Mouse (Mus musculus): ENCODE results near the gene Inpp5a.

The Inpp5a gene

GRCm38 (mm10) chr7:139388670-139389212, at the start of gene Inpp5a:
Inpp5a (plus strand) TSS chr7:139389109.
- peak; percentile 96 to 99 for DNase-seq (ENCODE audit: low read depth in 1 of 2, low spot score in 2 of 2)

DNA sequence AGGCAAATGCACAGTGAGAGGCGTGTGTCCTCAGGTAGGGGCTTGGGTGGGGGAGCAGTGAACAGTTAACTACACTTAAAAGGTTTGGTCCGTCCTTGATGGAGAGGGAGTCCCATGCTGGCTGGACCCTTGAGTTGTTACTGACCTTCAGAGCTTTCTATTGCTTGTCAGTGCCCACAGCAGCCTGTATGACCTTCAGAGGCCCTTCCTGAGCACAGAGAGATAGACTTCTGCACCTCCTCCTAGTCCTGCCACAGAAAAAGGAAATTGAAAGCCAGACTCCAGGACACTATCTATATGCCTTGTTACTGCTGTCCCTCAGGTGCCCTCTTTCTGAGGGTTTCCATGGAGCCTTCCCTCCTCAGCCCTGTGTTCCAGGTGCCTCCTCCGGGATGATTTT, 49.7 kb upstream of the Inpp5a start:
- DNase-seq (ENCODE audit: low read depth in 1 of 2, low spot score in 2 of 2): no peak

DNA sequence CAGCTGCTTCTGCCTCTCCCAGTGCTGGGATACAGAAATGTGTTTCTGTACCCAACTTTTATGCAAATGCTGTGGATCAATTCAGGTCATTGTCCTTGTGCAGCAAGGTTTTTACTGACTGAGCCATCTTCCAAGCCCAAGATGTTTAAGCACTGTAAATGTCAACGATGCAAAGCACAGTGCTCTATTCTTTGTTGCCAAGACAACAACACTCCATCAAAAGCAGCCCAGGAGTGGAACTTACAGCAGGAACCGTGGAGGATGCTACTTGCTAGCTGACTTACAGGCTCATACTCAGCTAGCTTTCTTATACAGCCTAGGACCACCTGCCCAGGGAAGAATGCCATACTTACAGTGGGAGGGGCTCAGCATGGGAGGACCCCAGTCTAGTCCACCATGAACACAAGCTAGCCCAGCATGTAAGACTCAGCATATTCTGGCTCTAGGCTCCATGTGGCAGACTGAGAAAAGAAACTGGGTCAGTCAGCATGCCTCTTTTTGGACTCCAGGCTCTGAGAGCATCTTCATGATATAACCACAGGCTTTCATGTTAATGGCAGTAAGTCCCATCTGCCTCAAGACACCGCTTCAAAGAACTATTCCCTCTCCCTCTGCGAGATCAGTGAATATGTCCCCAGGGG, 47.8 kb upstream of the Inpp5a start:
- no peak for DNase-seq (ENCODE audit: low read depth in 1 of 2, low spot score in 2 of 2)

GRCm38 (mm10) chr7:139342809-139343208, 46.1 kb upstream of the Inpp5a start:
- no peak for DNase-seq (ENCODE audit: low read depth in 1 of 2, low spot score in 2 of 2)

DNA sequence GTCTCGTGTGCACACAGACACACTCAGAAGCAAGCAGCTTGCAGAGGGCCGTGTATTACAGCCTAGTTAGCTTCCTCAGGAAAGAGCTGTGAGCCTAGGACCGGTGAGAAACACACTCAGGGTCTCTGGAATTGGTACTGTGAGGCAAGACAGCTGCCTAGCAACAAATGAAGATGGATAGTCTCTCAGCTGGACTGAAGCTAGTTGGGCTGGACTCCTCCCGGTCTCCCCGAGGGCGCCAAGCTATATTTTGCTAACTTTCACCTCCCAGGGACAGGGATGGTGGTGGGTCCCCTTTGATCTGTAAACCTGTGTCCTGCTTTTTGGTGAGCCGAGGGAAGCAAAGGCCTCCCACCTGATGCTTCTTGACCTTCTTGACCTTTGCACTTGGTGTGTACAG, 41.9 kb upstream of the Inpp5a start:
- DNase-seq (ENCODE audit: low read depth in 1 of 2, low spot score in 2 of 2): no peak

DNA sequence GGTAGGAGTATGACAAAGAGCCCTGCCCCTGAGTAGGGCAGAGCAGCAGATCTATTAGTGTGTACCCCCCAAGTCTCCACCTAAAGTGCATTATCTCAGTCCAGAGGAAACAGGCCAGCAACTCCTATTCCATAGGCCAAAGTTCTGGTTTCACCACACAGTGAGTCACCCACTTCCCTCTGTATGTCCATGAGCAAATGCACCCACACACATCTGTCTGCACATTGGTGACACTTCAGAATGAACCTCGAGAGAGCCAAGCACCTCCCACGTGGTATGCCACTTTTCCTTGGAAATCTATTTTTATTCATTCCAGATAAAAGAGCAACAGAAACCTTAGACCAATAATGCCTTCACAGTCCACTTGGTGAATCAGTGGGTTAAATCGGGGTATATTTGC, 38.3 kb upstream of the Inpp5a start:
- DNase-seq (ENCODE audit: low read depth in 1 of 2, low spot score in 2 of 2): no peak

- no peak for DNase-seq (ENCODE audit: low read depth in 1 of 2, low spot score in 2 of 2)
Observed at GRCm38 (mm10) chr7:139354370-139355139, 34.4 kb upstream of the Inpp5a start.

- no peak for DNase-seq (ENCODE audit: low read depth in 1 of 2, low spot score in 2 of 2)
Observed at GRCm38 (mm10) chr7:139357043-139357442, 31.9 kb upstream of the Inpp5a start.

GRCm38 (mm10) chr7:139359906-139360305, 29.0 kb upstream of the Inpp5a start:
- no peak for DNase-seq (ENCODE audit: low read depth in 1 of 2, low spot score in 2 of 2)

DNA sequence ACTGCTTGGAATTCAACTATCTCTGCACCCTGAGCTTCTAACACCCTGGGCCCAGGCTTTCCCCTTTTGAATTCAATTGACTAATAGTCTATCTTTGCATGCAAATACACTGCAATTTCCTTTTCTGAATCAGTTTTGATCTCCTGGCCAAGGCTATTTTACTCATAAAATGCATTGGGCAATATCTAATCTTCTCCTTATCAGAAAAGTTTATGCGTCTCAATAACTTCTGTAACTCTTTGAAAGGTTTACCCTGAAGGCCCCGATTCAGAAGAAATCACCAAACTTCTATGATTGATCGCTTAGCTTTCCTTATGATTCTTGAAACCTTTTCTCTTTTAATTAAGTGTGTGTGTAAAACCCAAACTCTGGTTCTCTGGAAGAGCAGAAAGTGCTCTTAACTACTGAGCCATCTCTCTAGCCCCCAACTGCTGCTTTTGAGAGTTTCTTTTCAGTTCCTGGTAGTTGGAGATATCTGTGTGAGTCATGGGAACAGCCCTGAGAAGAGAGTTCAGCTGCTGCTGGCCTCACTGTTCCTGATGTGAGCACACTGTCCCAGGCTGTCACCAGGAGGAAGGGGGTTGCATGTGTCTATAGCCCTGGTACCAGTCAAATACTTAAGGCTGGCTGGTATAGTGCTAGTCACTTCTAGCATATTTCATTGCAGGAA, 27.9 kb upstream of the Inpp5a start:
- no peak for DNase-seq (ENCODE audit: low read depth in 1 of 2, low spot score in 2 of 2)

DNA sequence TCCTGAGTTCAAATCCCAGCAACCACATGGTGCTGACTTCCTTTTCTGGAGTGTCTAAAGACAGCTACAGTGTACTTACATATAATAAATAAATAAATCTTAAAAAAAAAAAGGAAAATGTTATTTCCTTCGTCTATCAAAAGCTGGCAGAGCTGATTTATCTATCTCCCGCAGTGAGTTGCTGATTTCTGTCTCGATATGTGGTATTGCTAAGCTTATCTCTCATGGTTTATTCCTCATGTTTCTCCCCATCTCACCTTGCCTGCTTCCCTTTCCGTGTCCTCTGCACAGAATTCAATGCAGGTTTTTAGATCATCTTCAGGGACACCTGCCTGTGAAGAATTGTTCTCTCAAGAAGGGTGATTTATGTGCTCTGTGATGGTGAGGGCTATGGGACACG, 27.1 kb upstream of the Inpp5a start:
- no peak for DNase-seq (ENCODE audit: low read depth in 1 of 2, low spot score in 2 of 2)

DNA sequence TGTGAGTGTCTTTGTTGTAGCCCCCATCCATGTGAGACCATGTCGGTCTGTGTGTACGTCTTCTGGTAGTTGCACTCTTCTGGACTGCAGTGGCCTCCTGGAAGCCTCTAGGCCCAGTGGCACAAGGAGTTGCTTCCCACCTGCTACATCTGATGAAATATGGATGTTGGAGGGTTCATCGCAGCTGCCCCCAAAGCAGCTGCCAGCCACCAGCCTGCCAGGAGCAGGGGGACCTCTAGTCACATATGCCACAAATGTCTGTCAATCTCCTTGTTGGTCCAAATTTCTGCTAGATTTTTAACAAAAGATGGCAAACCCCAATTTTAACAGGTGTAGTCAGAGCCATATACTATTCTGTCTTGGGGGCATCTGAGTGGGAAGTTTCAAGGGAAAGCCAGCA, 26.4 kb upstream of the Inpp5a start:
- no peak for DNase-seq (ENCODE audit: low read depth in 1 of 2, low spot score in 2 of 2)

GRCm38 (mm10) chr7:139363281-139364004, 25.5 kb upstream of the Inpp5a start:
- DNase-seq (ENCODE audit: low read depth in 1 of 2, low spot score in 2 of 2): no peak

GRCm38 (mm10) chr7:139364005-139364557, 24.8 kb upstream of the Inpp5a start:
- no peak for DNase-seq (ENCODE audit: low read depth in 1 of 2, low spot score in 2 of 2)

- no peak for DNase-seq (ENCODE audit: low read depth in 1 of 2, low spot score in 2 of 2)
Observed at GRCm38 (mm10) chr7:139364936-139365830, 23.7 kb upstream of the Inpp5a start.

DNA sequence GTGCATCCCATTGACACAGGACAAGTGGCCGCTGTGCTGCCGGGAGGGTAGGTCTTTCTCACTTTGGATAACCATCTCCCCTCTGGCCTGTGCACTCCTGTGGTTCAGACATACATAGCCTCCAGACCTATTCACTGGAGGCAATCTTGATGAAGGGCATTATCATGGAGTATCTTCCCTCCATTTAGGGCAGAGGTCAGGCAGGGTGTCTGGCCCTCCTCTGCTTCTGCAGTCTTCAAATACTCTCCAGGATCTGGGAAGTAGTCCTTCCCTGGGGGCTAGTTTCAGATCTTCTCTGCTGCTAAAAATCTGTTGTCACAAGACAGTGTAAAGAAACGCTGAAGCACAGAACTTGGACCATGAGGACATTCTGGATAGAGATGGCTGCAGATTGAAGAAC, 22.8 kb upstream of the Inpp5a start:
- DNase-seq (ENCODE audit: low read depth in 1 of 2, low spot score in 2 of 2): no peak

GRCm38 (mm10) chr7:139366549-139366948, 22.4 kb upstream of the Inpp5a start:
- no peak for DNase-seq (ENCODE audit: low read depth in 1 of 2, low spot score in 2 of 2)

- no peak for DNase-seq (ENCODE audit: low read depth in 1 of 2, low spot score in 2 of 2)
Observed at GRCm38 (mm10) chr7:139368218-139368617, 20.7 kb upstream of the Inpp5a start.

DNA sequence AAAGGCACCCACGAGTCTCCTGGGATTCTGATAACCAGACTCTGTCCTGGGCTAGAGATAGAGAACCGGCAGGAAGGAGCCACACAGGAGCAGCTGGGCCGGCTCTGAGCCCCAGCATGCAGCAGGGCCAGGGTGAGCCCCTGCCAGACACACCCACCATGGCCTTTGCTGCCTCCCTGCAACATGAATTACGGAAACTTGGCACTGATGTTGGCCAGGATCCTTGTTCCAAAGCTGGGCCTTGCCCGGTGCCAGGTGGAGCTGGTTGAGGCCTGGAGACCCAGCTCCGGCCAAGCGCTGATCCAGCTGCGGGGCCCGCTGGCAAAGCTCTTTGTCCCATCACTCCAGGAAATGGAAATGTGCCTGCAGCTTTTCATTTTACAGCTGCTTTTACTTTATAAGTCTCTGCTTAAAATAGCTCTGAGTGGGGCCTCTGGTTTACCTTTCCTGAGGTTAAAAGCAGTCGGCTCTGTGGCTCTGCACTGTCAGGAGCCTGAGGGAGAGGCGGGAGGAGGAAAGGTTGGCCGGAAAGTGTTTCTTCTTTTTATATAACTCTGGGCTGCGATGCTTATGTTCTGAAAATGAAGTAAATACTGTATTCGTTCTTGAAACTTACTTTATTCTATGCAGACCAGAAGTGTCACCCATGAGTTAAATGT, 20.1 kb upstream of the Inpp5a start:
- no peak for DNase-seq (ENCODE audit: low read depth in 1 of 2, low spot score in 2 of 2)
